Mouse (Mus musculus): Measurements from ENCODE around the gene Entpd5. TPM values are rescaled to one million over a fixed set of nuclear protein-coding genes. Genes with fewer than 3 reads are reported as not detected.
"Not testable (repeated sequence)": the region's sequence is repeated elsewhere in the genome, so short reads cannot be mapped to it uniquely, and the experiment has no call there.

The Entpd5 gene
- total RNA-seq, 2 experiments from 2014 or later, result 22.5 to 24.8 TPM

DNA sequence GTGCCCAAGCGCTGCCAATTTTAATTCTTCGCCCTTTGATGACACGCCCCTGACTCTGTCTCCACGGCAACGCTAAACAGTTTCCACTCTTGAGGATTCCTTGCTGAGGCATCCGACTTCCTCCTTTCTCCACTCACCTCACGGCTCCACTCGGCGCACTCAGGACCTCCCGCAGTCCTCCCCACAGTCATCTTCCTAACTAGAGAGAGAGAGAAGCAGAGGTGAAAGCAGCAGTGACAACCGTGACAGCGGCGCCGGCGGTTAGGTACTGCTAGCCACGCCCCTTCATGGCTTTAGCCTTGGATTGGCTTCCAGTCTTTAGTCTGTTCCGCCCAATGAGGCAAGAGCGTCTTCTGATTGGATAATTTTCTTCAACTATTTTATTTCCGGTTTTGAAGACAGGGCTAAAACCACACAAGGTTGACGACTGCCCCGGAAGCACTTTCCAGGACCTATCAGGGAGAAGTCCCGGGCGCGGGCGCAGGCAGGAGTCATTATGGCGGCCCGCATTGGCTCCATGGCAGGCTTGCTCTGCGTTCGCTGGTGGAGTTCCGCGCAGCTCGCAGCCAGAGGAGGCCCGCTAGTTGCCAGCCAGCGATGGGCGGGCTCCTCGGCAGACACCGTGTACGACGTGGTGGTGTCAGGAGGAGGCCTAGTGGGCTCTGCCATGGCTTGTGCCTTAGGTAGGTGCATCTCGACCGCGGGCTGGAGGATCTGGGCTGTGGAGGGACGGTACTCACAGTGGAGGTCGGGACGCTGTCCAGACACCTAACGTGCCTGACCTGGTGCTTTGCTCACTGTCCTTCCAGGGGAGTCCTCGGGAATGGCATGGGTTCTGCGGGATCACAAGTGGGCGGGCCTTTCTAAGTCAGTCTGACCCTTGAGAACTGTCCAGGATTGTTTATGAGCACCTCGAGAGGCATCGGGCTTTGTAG, 47.0 kb downstream of the Entpd5 start, which contains the start of the genes Coq6 and Fam161b:
Gene Coq6 (plus strand): TSS at position 103 of the 935 bp plus-strand sequence.
Gene Fam161b (minus strand): TSS at position 279 of the 935 bp plus-strand sequence.
- peak within 1 kb of the TSS; percentile 68 for H3K27ac ChIP-seq

DNA sequence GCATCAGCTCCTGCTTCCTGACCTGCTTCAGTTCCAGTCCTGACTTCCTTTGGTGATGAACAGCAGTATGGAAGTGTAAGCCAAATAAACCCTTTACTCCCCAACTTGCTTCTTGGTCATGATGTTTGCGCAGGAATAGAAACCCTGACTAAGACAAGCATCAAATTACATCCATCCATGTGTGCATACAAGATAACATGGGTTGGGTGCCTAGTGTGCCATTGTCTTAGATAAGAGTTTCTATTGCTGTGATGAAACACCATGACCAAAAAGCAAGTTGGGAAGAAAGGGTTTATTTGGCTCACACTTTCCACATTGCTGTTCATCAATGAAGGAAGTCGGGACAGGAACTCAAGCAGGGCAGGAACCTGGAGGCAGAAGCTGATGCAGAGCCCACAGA, 50.1 kb downstream of the Entpd5 start:
- not testable (repeated sequence) for H3K27ac ChIP-seq; H3K4me3 ChIP-seq; DNase-seq (ENCODE audit: low spot score in 2 of 2)

More for the DNA sequence above, 47.0 kb downstream of the Entpd5 start, which contains the start of the genes Coq6 and Fam161b:
- peak; percentile 89 to 97 for DNase-seq (ENCODE audit: low spot score in 2 of 2)
- TF ChIP-seq CTCF (conservative IDR thresholded peaks at IDR 0.05), result no peak
- peak within 1 kb of the TSS; percentile 83 for H3K4me3 ChIP-seq

DNA sequence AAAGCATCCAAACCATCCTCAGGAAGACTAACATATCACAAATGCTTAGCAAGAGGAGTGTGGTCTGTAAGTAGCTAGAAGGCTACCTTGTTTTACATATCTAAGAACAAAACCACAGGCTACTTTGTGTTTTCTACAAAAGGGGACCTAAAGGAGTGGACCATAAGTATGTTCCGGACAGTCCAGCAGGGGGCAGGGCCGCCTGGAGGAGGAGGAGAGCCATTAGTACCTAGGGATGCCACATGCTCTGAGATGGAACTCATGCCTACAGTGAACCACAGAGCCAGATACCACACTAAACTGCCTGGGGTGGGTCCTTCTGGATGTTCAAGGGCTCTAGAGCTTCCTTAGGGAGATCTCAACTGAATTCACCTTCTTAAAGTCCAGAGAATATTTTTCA, 61.6 kb downstream of the Entpd5 start:
- TF ChIP-seq CTCF (conservative IDR thresholded peaks at IDR 0.05), result peak; percentile 63
- DNase-seq (ENCODE audit: low spot score in 2 of 2), result no peak
- no peak overlapping the region for H3K4me3 ChIP-seq
- H3K27ac ChIP-seq, result no peak overlapping the region

DNA sequence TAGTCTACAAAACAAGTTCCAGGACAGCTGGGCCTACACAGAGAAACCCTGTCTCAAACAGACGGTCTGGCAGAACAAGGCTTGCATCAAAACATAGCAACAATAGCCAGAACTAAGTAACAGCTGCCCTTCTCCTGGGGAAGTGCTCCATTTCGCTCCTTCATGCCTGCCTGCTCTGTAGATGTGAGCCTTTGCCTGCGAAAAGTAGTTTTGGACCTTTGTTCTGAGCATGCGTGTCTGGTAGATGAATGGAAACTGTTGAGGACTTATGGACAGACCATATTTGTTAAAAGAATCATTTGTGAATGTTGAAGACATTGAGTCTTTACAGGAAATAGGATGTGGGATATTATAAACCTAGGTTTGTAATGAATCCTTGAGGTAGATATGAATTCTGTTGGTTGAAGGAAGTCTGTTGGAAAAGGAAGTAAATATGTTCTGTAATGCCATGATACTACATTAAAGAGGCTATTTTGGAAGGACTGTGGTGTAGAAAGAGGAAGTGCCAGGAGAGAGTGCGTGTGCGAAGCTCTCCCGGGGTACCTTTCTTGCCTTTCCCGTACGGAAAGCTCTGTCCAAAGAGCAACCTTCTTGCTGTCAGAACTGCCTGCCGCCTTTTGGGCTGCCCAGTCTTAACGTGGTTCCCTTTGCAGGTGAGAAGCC, 71.7 kb downstream of the Entpd5 start:
- Histone ChIP-seq H3K4me3 (no peak overlapping the region), H3K27ac (no peak overlapping the region)
- no peak for TF ChIP-seq CTCF (conservative IDR thresholded peaks at IDR 0.05)
- no peak for DNase-seq (ENCODE audit: low spot score in 2 of 2)

DNA sequence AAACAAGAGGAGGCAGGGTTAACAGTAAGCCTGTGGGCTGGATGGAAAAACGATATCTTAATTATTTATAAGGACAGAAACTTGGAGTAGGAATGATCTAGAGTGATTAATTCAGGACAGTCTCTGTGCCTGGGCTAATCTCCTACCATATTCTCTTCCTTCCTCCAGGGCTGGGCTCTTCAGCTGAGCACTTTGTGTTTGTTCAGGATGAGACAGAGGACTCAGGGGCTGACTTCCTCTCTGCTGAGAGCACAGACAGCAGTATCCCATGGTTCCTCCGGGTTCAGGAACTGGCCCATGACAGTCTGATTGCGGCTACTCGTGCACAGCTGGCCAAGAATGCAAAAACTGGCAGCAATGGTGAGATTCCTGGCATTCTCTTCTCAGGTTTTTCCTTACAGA, 81.7 kb downstream of the Entpd5 start:
- DNase-seq (ENCODE audit: low spot score in 2 of 2), result peak in 1 of 2 experiments; percentile 45
- H3K4me3 ChIP-seq, result no peak overlapping the region
- TF ChIP-seq CTCF (conservative IDR thresholded peaks at IDR 0.05), result no peak
- peak overlapping the region; percentile 55; the same call in 1 of the 2 replicates for H3K27ac ChIP-seq

Other genes starting within 250 kb of the Entpd5 start
- gene Elmsan1, start 190.1 kb downstream of the Entpd5 start, total RNA-seq (2021), result 10 to 100 TPM; 24.6 to 27.2 TPM
- gene Ptgr2, start 123.8 kb downstream of the Entpd5 start, total RNA-seq (2021), result 10 to 100 TPM; 39.0 to 42.7 TPM
- gene Zfp410, start 92.2 kb downstream of the Entpd5 start, total RNA-seq (2021), result 10 to 100 TPM; 39.3 to 41.0 TPM
- gene Coq6, start 47.4 kb downstream of the Entpd5 start, total RNA-seq (2021), result 10 to 100 TPM; 26.0 to 27.2 TPM
- 10 to 100 TPM; 12.5 to 12.6 TPM for gene Fam161b, start 47.2 kb downstream of the Entpd5 start, total RNA-seq (2021)
- 1 to 10 TPM; 8.7 to 9.9 TPM for gene Bbof1, start within 50 bp of the Entpd5 start, total RNA-seq (2021)
- gene Rnf113a2, start 8.2 kb upstream of the Entpd5 start, total RNA-seq (2021), result 10 to 100 TPM; 13.8 to 15.9 TPM
- 10 to 100 TPM; 48.4 to 48.7 TPM for gene Aldh6a1, start 42.0 kb upstream of the Entpd5 start, total RNA-seq (2021)
- gene Lin52, start 42.4 kb upstream of the Entpd5 start, total RNA-seq (2021), result 10 to 100 TPM; 24.6 to 25.7 TPM
- under 1 TPM; 0.27 to 0.28 TPM for gene Vsx2, start 160.7 kb upstream of the Entpd5 start, total RNA-seq (2021)
- gene Abcd4, start 208.4 kb upstream of the Entpd5 start, total RNA-seq (2021), result 10 to 100 TPM; 15.6 to 17.6 TPM
- not detected for gene Vrtn, start 232.0 kb upstream of the Entpd5 start, total RNA-seq (2021)

All from layer of hippocampus, adult 2 months (tissue).